Mouse (Mus musculus): Measurements from ENCODE around the gene Tas2r134.

Gene Tas2r134

DNA sequence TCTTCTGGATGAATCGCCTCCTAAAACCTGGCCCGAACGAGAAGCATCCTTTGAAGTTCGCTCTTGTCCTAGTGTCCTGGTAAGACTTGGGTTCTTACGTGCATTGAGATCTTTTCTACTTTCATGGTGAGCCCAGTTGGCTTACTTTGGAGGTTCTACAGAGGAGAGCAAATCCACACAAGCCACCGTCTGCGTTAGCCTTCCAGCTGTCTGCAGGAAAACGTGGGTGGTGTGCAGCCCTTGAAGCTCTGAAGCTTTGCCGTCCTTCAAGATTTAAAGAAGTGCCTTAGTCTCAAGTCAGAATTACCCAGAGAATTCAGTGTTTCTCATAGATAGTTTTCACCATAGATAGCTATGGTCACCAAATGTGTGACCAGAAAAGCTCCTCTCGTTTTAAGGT lies 24.8 kb downstream of the Tas2r134 start:
- DNase-seq (ENCODE audit: low spot score in 2 of 2): no peak

DNA sequence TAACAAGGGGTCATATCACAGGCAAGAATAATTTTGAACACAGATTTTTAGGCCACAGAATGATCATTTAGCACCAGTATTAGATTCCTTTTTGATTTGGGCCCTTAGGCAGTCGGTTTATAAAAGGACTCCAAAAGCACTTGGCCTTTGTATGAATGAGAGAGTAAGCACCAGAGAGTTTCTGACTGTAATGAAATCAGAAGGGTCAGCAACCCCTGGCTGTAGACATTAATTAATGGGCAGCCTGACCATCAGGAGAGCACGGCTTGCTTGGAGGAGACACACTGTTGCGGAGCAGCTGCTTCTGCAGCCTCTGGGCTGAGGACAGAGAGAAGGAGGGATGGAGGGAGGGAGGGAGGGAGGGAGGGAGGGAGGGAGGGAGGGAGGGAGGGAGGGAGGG lies 30.4 kb downstream of the Tas2r134 start:
- DNase-seq (ENCODE audit: low spot score in 2 of 2): no peak

DNA sequence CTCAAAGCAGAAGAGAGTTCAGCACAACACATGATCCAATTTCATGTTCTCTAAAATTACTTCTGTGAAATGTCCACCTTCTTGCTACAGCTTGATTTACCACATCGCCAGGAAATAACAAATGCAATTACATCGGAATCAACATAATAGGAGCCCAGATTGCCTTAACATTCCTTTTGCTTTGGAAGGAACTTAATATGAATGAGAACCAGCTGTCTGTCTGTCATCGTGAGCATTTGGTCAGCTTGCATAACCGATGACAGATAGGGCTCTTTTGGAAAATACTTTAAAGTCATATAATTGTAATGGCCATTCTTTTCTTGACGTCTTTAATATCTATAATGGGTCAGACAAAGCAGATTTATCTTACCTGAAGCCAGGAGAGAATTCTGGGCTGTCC lies 31.0 kb downstream of the Tas2r134 start:
- DNase-seq (ENCODE audit: low spot score in 2 of 2): no peak

DNA sequence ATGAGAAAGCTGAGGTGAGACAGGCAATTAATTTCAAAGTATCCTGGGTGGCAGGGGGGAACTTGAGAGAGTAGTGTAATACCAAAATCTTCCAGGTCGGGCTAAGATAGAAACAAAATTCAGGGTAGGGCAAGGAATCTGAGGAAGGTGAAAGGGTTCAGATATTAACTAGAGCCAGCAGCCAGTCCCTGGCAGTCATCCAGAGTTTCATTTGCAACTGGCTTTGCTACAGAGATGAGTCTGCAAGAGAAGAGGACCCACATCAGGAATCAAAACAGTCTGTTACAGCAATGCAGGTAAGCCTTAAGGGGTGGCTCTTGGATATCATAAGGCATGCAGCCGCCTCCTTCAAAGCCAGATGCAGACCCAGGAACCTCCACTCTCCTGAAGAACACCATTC lies 47.0 kb downstream of the Tas2r134 start:
- DNase-seq (ENCODE audit: low spot score in 2 of 2): no peak
